Mouse (Mus musculus): ENCODE results near the gene Pcp4l1.

Pcp4l1 gene

DNA sequence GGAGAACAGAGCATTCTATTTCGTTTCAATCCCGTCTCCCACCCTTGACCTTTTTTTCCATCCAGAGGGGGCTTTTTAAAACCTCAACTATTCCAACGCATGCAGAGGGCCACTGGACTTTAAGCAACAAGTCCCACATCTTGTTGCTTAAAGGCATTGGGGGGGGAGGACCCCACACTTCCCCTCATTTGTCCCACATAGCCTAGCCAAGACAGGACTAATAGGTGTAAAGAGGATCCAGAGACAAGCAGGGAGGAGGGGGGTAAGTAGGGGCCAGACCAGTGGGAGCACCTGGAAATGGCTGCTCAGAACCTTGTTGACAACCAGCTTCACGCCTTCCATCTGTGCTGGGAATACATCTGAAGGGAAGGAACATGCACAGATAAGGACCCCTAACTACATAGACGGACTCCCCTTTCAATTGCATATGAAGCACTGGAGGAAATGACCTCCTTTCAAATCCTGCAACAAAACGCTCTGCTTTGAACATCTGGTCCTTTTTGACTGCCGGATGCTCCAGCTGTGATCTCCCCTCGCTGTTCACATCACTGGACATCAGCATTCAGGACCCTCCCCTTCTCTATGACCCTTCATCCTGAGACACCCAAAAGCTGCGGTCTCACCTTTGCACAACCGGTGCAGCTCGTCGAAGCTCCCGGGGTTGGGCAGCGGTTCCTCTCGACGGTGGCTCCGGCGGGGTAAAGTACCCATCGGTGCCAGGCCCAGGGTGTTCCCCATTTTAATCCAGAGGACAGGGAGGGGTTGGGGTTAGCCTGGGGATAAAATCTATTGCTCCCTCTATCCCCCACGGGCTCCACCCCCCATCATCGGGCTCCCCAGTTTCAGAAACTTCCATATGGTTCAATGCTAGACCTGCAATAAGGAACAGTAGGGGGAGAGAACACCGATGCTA lies 25.5 kb upstream of the Pcp4l1 start:
- DNase-seq (ENCODE audit: low read depth): no peak

DNA sequence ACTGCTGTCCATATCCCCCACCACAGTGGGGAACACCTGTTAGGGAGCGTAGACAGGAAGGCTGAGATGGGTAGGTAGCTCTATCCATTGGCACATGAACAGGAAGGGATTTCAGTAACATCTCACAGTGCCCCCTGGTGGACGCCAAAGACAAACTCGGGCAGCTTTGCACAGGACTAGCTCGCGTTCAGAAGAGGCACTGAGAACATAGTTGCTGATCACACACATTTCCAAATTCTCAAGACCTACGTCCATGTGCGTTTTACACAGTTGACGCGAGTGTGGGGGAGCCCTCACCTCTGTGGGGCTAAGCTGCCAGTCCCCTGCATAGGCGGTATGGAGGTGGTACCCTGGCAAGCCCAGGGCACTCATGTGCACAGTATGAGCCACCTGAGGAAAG lies 24.8 kb upstream of the Pcp4l1 start:
- peak; percentile 88 for DNase-seq (ENCODE audit: low read depth)

DNA sequence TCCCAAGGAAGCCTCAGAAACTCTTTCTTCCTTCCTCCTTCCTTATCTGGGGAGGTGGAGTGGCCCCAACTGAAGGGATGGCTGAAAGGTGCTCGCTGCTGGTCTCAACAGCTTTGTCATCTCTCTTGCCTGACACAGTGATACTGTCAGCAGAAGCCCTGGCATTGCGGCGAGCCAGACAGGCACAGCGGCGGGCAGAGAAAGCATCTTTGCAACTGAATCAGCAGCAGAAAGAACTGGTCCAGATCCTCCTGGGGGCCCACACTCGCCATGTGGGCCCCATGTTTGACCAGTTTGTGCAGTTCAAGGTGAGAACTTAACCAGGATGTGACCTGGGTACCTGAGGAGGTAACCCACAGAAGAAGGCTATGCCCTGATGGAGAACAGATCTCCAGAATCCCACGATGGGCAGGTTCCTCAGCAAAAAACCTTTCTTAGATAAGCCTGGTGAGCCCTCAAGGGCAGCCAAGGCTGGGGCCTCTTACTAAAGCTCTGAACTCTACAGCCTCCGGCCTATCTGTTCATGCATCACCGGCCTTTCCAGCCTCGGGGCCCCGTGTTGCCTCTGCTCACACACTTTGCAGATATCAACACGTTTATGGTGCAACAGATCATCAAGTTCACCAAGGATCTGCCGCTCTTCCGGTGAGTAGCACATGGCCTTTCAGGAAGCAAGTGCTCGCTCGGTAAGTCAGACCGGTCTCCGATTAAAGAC lies 20.3 kb upstream of the Pcp4l1 start:
- DNase-seq (ENCODE audit: low read depth): no peak

DNA sequence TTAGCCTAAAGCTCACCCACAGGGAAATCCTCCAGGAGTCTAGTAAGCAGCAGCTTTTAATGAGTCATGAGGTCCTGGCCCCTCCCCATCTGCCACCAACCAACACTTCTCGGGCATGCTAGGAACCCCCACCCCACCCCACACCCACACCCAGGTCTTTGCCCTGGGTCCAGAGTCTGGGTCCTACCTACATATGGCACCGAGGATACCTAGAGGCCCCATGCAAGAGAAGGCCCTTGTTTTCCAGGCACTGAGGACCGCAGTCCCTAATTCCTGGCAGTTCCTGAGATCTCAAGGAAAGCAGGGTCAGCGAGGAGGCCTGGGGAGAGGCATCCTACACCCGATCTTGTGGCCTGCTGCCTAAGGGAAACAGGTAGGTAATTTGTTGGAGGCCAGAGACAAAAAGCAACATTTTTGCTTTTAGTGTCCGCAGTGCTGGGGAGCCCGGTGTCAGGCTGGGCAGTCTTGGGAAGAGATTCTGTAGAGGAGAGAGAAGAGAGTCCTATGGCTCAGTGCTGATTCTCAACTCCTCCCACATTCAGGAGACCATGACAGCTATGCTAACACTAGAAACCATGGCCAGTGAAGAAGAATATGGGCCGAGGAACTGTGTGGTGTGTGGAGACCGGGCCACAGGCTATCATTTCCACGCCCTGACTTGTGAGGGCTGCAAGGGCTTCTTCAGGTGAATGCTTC lies 17.9 kb upstream of the Pcp4l1 start, which contains the start of gene Nr1i3:
TSS of gene Nr1i3 (plus strand) at position 170 of the 696 bp plus-strand sequence.
- DNase-seq (ENCODE audit: low read depth): no peak

DNA sequence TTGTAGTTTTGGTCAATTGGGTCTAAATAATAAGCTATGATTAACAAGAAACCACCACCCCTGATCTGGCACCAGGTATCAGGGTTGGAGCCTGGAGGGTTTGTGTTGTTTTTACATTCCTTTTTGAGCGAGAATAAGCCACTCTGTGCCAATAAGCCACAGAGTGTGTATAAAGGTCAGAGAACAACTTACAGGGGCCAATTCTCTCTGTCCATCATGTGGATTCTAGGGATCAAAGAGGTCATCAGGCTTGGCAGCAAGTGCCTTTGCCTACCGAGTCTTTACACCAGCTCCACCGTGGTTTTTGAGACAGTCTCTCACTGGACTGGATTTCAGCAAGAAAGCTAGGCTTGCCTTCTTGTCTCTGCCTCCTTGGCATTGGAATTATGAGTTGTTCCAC lies 16.8 kb upstream of the Pcp4l1 start:
- no peak for DNase-seq (ENCODE audit: low read depth)

DNA sequence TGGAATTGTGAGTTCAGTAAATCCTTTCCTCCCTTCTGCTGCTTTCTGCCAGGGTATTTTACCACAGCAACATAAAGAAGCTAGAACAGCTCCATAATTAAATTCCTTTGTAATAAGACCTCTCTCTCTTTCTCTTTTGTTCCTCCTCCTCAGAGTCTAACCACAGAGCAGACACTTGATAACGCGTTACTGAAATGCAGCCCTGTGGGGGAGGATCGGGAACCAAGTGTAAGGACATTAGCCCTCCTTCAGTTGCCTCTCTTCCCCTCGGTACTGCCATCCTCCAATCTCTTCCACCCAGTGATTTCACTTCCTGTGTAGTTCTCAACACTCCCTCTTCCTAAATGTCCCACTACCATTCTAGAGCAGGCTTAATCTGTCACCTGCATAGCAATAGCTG lies 13.3 kb upstream of the Pcp4l1 start:
- DNase-seq (ENCODE audit: low read depth): no peak

DNA sequence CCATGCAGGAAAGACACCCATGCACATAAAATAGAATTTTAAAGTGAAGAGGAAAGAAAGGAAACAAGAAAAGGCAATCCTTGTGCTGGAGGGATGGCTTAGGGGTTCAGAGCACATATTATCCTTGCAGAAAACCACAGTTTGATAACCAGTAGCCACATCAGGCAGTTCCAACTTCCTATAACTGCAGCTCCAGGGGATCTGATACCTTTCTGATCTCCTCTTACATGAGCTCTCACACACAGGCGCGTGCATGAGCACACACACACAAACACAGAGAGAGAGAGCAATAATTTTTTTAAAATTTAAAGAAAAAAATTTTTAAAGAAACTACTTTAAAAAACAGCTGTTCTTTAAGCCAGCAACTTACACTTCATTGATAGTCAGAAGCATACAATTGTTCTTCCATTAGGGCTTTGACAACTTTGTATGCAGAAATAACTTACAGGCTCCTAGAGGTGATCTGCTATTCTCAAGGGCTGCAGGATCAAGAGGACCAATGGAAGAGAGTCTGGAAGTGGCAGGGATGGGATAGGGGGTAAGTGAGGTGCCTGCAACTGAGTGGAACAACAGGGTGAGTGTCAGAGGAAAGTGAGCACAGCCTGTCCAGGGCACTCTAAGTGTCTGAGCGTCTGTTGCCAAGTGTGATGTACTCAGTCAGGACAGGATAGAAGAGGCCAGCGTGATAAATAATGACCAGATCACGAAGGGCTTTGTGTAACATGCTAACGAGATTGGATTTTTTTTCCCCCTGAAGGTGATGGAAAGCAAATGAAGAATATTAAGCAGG lies 9.8 kb upstream of the Pcp4l1 start:
- DNase-seq (ENCODE audit: low read depth): no peak

DNA sequence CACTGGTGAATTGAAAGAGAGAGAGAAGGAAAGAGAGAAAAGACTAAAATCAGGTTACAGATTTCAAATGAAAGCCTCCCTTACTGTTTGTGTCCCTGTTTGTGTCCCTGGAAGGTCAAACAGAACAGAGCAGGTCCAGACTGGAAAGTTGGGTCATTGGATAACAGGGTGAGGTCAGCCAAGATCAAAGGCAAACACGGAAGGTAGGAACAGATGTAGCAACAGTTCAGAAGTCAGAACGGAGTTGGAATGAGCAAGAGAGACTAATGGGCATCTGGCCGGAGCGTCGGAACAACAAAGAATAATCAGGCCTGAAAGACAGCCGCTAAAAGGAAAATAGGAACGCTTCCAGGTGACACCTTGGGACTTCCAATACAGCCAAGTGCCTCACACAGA lies 8.2 kb upstream of the Pcp4l1 start:
- no peak for DNase-seq (ENCODE audit: low read depth)

DNA sequence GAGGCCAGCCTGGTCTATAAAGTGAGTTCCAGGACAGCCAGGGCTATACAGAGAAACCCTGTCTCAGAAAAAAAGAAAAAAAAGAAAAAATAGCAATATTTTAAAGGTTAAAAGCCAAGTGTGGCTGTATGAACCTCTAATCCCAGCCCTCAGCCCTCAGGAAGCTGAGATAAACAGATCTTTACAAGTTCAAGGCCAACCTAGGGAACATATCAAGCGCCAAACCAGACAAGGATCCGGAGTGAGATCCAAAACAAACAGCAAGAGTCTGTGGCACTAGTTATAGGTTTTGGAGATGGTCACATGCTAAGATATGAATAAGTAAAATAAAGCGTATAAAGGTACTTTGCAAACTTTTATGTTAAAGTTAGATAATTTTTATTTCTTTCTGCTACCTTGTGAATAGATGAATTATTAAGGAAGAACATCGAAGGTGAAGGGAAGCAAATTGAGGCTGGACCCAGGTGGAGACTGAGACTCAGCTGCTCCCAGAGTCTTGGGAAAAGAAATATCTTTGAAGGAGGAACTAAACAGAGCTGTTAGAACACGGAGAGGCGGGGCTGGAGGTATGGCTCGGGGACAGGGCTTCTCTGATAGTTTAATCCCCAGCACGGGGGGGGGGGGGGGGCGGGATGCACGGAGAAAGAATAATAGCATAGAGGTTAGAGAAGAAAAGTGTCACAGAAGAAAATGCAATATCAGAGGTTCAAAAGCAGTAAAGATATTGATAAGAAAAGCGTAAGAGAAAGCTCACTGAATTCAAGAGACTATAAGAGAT lies 7.6 kb upstream of the Pcp4l1 start:
- DNase-seq (ENCODE audit: low read depth): no peak

DNA sequence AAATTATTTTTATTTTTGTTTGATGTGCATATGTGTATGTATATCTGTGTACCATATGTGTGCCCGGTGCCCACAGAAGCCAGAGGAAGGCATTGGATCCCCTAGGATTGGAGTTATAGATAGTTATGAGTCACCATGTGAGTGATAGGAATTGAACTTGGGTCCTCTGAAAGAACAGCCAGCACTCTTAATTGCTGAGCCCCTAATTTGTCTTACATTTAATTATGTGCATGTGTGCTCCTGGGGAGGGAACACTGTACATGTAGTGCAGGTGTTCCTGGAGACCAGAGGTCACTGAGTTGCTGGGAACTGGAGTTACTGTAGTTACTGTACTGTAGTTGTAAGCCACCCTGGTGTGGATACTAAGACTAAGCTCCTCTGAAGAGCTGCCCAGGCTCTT lies 4.7 kb upstream of the Pcp4l1 start:
- DNase-seq (ENCODE audit: low read depth): no peak

DNA sequence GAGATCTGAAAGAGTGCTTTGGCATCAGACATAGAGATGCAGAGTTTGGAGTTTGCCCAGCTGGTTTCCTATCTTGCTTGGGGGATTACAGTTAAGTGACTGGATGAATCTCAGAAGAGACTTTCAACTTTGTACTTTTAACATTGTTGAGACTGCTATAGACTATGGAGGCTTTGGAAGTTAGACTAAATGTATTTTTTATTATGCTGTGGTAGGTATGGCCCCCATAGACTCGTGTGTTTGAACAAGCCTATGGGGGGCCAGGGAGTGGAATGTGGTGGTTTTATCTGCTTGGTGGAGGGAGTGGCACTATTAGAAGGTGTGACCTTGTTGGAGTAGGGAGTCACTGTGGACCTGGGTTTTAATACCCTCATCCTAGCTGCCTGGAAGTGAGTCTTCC lies 3.5 kb upstream of the Pcp4l1 start:
- DNase-seq (ENCODE audit: low read depth): no peak

DNA sequence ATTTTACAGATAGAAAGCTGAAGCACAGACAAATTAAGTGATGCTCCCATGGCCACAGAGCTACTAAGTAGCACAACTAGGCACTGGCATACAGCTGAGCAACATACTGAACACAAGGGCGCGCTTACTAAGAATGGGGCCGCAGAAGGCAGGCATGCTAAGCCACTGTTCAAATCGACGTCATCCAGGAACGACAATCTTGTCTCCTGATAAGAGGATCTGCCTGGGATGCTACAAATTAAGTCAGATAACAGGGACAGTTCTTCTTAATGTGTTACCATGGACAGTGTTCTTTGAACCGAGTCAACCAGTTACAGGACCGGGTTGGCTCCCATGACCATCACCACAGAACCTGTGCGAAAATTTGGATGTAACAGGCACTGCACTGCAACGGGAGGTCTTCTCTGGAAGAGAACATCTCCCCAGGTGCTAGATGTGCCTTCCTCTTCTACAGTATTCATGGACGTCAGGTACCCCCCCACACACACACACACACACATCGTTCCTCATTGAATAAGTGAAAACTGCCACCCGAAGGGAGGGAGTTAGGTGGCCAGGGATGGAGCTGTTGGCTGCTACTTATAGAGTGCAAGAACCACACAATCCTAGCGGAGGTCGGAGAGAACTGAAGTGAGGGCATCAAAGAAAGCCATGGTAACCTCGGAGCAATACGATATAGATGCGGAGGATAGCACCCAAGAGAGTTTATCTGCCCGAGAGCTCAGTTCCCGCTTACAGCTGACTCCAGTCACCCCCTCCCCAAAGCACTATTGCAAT lies 834 bp downstream of the Pcp4l1 start:
- no peak for DNase-seq (ENCODE audit: low read depth)

DNA sequence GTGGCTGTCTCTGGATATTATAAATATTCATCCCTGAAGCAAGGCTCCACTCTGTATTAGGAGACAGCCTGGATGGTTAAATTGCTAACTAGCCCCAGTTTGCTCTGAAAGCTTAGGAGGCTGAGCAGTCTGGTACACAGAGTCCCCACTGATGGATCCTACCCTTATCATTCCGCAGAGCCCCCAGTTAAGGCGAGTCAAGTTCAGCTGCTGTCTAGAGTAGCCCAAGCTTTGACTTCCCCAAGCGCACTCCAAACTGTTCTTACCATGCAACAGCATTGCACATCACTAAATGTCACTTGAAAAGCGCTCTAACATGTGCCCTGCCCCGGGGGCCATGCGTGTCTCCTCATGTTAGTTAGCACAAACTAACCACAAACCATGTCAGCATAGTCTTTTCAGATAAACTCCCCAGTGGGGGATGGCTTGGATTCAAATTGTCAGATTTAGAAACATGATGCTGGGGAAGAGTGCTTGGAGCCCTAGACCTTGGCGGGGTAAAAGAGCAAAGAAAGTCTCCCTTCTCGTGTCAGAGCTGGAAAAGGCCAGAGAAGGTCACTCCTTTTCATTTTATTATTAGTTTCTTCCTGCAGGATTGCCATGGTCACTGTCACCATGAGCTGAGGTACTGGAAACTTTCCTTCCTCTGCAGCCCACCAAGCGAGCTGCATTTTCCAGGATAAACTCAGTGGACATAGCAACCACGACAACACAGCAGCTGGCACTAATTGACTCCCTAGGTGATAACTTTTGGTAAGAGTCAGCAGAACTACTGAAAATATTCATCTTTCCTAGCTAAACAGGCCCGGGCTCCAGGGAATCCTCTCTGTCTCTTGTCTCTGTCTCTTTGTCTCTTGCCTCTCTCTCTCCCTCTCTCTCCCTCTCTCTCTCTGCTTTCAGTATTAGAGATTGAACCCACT lies 1.9 kb downstream of the Pcp4l1 start:
- no peak for DNase-seq (ENCODE audit: low read depth)

DNA sequence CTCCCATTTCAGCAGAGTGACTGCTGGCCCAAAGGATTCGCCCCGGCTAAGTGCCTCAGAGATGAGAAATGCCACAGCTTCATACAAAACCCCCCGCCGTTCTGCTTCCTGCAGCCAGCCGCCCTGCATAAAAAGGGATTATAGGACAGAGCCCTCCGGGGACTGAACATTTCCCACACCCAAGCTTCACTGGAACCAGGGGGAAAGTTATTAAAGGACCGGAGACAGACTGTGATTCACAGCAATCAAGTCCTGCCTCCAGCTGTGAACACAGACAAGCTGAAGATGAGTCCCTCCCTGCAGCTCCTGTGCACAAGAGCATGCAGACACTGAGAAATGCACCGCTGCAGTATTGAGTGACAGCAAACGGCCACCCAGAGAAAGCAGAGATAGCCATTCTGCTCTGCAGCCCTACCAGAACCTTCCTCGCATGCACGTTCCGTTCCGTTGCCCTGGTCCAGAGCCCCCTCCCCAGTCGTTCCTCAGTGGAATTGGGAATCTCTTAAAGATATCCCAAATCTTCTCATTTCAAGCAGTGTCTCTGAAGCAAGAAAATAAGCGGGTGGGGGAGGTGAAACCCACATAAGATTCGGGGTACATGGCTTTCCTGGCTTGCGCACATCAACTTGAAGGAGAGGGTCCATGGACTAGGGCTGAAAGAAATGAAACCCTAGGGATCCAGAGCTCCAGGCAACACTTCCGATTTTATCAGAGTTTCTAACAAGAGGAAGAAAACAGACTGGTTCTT lies 2.8 kb downstream of the Pcp4l1 start:
- no peak for DNase-seq (ENCODE audit: low read depth)

DNA sequence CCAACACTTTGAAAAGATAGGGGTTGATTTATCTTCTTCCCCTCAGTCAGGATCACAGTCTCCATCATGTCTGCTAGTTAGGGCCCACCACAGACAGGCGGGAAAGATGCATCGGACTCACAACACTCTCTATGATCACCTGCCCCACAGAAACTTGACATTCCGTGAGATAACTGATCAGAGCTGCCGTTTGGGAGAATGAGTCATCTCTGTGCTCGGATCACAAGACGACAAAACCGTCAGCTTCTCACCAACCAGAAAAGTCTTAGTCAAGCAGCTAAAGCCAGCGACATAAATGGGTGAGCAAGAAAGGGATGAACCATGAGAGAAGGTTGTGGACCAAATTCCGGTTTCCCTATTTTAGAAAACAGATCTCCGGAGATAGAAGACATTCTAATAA lies 3.8 kb downstream of the Pcp4l1 start:
- no peak for DNase-seq (ENCODE audit: low read depth)

DNA sequence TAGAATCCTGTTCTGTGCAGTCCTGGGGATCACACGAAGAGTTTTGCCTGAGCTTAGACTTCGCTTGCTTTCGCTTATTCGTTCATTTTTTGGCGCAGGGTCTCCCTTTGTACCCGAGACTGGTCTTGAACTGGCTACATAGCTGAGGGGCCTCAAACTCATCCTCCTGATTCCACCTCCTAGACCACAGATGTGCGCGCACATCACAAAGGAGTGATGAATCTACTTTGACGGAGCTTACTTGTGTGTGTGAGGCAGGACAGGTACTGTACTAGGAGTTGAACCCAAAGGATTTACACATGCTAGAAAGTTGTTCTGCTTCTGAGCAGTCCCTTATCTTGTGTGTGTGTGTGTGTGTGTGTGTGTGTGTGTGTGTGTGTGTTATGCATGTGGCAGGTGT lies 5.2 kb downstream of the Pcp4l1 start:
- no peak for DNase-seq (ENCODE audit: low read depth)

DNA sequence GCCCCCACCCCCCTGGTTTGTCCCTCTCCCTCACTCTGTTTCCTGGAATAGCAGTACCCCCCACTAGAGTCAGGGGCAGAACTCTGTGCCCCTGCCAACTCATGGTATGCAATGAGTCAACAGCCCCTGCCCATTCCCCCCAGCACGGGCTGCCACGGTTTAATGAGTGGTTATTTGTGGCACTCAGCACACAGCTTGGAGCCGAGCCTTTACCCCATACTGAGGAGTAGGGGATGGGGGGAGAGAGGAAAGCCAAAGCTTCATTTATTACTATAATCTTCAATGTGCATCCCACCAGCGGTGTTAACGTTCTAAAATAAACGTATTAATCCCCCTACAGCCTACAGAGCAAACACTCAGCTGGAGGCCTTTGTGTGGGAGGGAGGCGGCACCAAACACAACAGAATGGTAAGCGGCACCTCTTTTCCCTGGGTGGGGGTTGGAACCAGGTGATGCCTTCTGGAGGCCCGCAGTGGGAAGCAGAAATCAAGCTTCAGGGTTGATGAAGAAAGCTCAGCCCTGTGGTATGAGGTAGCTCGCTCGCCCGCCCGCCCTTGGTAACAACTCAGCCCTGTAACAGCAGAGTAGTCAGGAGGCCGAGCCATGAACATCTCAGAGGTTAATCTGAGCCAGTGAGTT lies 6.5 kb downstream of the Pcp4l1 start:
- no peak for DNase-seq (ENCODE audit: low read depth)

DNA sequence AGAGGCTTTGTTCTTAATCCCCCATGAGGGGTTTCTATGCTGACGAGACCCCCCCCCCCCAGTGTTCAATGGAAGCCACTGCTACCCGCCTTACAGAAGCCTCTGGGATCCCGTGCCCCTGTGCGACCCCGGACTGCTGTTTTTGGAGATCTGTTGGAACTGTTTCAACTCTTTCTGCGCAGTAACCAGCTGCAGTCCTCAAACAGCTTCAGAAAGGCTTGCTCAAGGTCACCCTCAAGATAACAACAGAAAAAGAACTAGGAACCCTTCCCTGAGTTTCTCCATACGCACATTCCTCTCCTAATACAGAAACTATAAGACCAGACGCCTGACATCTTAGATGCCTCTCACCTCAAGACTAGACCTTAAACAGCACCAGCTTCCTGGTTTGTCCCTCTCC lies 7.0 kb downstream of the Pcp4l1 start:
- DNase-seq (ENCODE audit: low read depth): no peak
